Mouse (Mus musculus) intestine, embryonic 16.5 days (tissue): ENCODE results near the gene Nup107. TPM values are rescaled to one million over a fixed set of nuclear protein-coding genes. Genes with fewer than 3 reads are reported as not detected.
A peak's percentile ranks its signal among the peaks of the same experiment; 100 is the strongest.
"Not testable (repeated sequence)": the region's sequence is repeated elsewhere in the genome, so short reads cannot be mapped to it uniquely, and the experiment has no call there.

Source experiments
- ATAC-seq: fragments of 200-750 bp; cut with Nextera tagmentation; 2 replicates; pipeline ENCODE4 v1.8.0; 2017; ENCODE audit warnings: moderate TSS enrichment, moderate library complexity
- H3K27ac ChIP-seq: fragments of 300-500 bp; sonication (generic); 2 replicates; pipeline ENCODE4 v1.5.1; 2014; ENCODE audit warnings: mild to moderate bottlenecking, low read length
- H3K27me3 ChIP-seq: fragments of 300-500 bp; sonication (generic); replicated peaks from 2 replicates; pipeline ENCODE4 v1.6.1; 2014; ENCODE audit warnings: low read length, control low read depth, mixed read lengths; ENCODE audit not compliant: control insufficient read depth, insufficient read depth
- H3K36me3 ChIP-seq: fragments of 300-500 bp; sonication (generic); 2 replicates; pipeline ENCODE4 v1.6.1; 2014; ENCODE audit warnings: low read length, control low read depth; ENCODE audit not compliant: control insufficient read depth, insufficient read depth
- H3K4me1 ChIP-seq: fragments of 300-500 bp; sonication (generic); 2 replicates; pipeline ENCODE4 v1.6.1; 2014; ENCODE audit warnings: low read length, control low read depth, mixed read lengths; ENCODE audit not compliant: control insufficient read depth, insufficient read depth
- H3K4me2 ChIP-seq: fragments of 300-500 bp; sonication (generic); 2 replicates; pipeline ENCODE4 v1.6.1; 2014; ENCODE audit warnings: low read depth, low read length, control low read depth
- H3K4me3 ChIP-seq: fragments of 300-500 bp; sonication (generic); 2 replicates; pipeline ENCODE4 v1.5.1; 2014; ENCODE audit warnings: mild to moderate bottlenecking, low read length
- H3K9ac ChIP-seq: fragments of 300-500 bp; sonication (generic); 2 replicates; pipeline ENCODE4 v1.6.1; 2014; ENCODE audit warnings: low read depth, low read length
- H3K9me3 ChIP-seq: fragments of 300-500 bp; sonication (generic); 2 replicates; pipeline ENCODE4 v1.6.1; 2016; ENCODE audit warnings: low read length, control low read depth; ENCODE audit not compliant: control insufficient read depth
- WGBS: fragments of 180-500 bp; shearing (Covaris S2); extraction: QIAGEN DNeasy Blood & Tissue Kit; methylation state at CpG from one replicate; pipeline ENCODE4 v1.1.7; 2014; 5-methylcytosine and 5-hydroxymethylcytosine counted together
- polyA plus RNA-seq: library from polyadenylated mRNA; unstranded; fragments of >200 nt; fragmentation: Nextera tagmentation; extraction: Ambion mirVana; gene quantifications from 2 replicates; pipeline ENCODE4 v1.2.1, GENCODE M21; 2015

Nup107 gene
- polyA plus RNA-seq, 1 experiment from 2014 or later: 48.8 TPM

- Histone ChIP-seq H3K27ac (no peak overlapping the region), H3K4me3 (no peak overlapping the region), H3K4me2 (no peak overlapping the region), H3K36me3 (peaks cover 28% of the 10 kb centered on the region), H3K4me1 (peaks cover 5% of the 10 kb centered on the region; the same call in 1 of the 2 replicates), H3K9me3 (no peaks in the 10 kb centered on the region), H3K9ac (no peak overlapping the region), H3K27me3 (no peaks in the 10 kb centered on the region)
- WGBS: 91% methylated on average over 14 of the region's 14 CpGs
- ATAC-seq: no peak
Measured at GRCm38 (mm10) chr10:117749787-117750343, 42.6 kb downstream of the Nup107 start.

DNA sequence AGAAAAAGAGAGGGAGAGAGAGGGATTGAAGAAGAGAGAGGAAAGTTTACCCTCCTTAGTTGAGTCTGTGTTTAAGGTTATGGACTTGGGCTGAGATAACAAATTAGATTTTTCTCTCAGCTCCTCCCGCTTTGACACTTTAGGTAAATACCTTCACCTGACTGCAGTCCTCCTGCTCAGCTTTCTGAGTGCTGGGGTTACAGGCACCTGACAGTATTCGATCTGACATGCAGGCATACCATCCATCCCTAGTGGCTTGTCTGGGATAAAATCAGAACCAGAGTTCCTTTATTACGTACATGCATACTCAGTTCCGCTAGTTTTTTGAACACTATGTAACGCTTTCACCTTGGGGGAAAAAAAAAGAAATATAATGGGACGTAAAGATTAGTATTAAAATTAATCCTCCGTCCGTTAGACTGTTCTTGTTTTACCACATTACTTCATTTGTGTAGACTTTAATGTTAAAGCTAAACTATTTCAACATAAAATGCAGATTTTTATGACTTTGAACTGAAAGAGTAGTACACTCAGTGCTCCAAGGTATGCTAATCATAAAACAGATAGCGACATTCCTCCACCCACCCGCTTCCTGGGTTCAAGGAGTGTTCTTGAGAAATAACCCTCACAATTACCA, 43.3 kb downstream of the Nup107 start:
- peaks cover 24% of the 10 kb centered on the region for H3K36me3 ChIP-seq
- H3K4me2 ChIP-seq: no peak overlapping the region
- no peak overlapping the region for H3K27ac ChIP-seq
- H3K27me3 ChIP-seq: no peaks in the 10 kb centered on the region
- H3K9me3 ChIP-seq: no peaks in the 10 kb centered on the region
- no peak for ATAC-seq
- H3K4me1 ChIP-seq: peaks cover 8% of the 10 kb centered on the region; the same call in 1 of the 2 replicates
- WGBS: 96% methylated on average over 10 of the region's 10 CpGs
- no peak overlapping the region for H3K4me3 ChIP-seq
- H3K9ac ChIP-seq: no peak overlapping the region

DNA sequence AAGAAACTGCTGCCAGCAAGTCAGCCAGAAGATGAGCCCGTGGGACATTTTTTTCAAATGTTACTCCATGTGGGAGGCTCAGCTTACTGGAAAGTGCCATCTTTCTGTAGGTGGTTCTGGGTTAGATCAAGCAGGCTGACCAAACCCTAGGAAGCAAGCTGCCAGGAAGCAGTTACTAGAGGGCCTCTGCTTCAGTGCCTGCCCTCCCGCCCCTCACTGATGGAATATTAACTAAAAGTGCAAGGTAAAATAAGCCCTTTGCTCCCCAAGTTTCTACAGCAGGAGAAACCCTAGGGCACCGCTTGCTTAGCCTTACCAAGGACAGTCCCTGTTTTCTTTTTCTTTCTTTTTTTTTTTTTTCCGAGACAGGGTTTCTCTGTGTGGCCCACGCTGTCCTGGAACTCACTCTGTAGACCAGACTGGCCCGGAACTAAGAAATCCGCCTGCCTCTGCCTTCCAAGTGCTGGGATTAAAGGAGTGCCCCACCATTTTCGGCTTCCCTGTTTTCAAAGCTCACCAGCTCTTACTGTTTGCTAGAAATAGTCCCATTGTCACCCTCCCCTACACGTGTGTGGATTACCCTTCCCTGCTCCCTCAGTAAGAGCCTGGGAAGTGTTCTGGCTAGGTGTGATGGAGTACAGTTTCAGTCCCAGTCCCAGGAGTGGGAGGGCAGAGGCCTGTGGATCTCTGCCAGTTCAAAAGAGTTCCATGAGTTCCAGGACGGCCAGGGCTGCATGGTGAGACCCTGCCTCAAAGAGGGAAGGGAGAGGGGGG, 44.0 kb downstream of the Nup107 start:
- ATAC-seq: no peak
- peaks cover 8% of the 10 kb centered on the region; the same call in 1 of the 2 replicates for H3K4me1 ChIP-seq
- H3K9me3 ChIP-seq: no peaks in the 10 kb centered on the region
- H3K36me3 ChIP-seq: peaks cover 24% of the 10 kb centered on the region
- H3K27me3 ChIP-seq: no peaks in the 10 kb centered on the region
- WGBS: 85% methylated on average over 10 of the region's 10 CpGs
- no peak overlapping the region for H3K4me2 ChIP-seq
- no peak overlapping the region for H3K27ac ChIP-seq
- H3K9ac ChIP-seq: no peak overlapping the region
- H3K4me3 ChIP-seq: no peak overlapping the region

GRCm38 (mm10) chr10:117747711-117748110, 44.8 kb downstream of the Nup107 start:
- Histone ChIP-seq H3K36me3 (peaks cover 24% of the 10 kb centered on the region), H3K27ac (no peak overlapping the region)

GRCm38 (mm10) chr10:117746297-117746883, 46.1 kb downstream of the Nup107 start, which contains the start of gene Slc35e3:
TSS of gene Slc35e3 (minus strand) at chr10:117746365.
- 16% methylated on average over 39 of the region's 46 CpGs for WGBS
- no peaks in the 10 kb centered on the region for H3K27me3 ChIP-seq
- peak within 1 kb of the TSS; percentile 73 for H3K27ac ChIP-seq
- H3K4me3 ChIP-seq: peak within 1 kb of the TSS; percentile 62
- H3K9me3 ChIP-seq: no peaks in the 10 kb centered on the region
- peak; percentile 97 for ATAC-seq
- peaks cover 8% of the 10 kb centered on the region; the same call in 1 of the 2 replicates for H3K4me1 ChIP-seq
- peak within 1 kb of the TSS; percentile 71 for H3K9ac ChIP-seq
- peak within 1 kb of the TSS; percentile 81 for H3K4me2 ChIP-seq
- peaks cover 15% of the 10 kb centered on the region for H3K36me3 ChIP-seq

More at GRCm38 (mm10) chr10:117747711-117748110, 44.8 kb downstream of the Nup107 start:
- no peak for ATAC-seq
- Histone ChIP-seq H3K4me3 (no peak overlapping the region), H3K4me1 (peaks cover 8% of the 10 kb centered on the region; the same call in 1 of the 2 replicates), H3K27me3 (no peaks in the 10 kb centered on the region), H3K9me3 (no peaks in the 10 kb centered on the region), H3K4me2 (no peak overlapping the region), H3K9ac (no peak overlapping the region)
- WGBS: 85% methylated on average over 7 of the region's 7 CpGs

DNA sequence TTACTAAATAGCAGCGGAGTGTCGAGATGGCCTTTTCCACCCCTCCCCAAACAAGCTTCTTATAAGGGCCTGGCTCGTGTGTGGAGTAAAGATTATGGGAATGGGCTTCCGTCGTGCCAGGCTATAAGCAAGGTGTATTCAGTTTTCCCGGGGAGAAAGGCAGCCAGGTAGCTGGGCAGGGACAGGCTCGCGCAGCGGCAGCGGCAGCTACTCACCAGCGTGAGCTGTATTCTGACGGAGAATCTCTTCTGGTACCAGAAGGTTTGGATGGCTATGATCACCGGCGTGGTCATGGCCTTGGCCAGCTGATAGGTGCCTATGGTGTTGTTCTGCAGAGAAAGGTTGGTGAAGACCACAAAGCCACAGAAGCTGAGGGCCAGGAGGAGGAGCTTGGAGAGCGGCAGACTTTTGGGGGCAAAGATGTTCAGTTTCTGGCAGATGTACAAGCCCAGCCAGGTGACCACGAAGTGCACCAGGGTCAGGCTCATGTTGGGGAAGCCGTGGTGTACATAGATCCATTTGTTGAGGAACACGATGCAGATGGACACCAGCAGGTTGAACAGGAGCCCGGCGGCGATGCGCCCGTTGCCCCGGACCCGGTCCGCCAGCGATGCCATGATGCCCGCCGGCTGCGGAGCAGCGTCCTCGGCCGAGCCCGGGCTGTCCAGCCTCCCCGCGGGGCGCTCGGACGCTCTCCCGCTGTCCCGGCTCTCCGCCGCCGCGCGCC, 46.8 kb downstream of the Nup107 start:
- H3K27me3 ChIP-seq, H3K4me1 ChIP-seq, H3K9me3 ChIP-seq, H3K27ac ChIP-seq: not testable (repeated sequence)
- WGBS: under 1% methylated on average over 19 of the region's 46 CpGs
- peak overlapping the region; percentile 62 for H3K4me3 ChIP-seq
- peaks cover 12% of the 10 kb centered on the region for H3K36me3 ChIP-seq
- ATAC-seq: peak; percentile 38
- peak overlapping the region; percentile 71 for H3K9ac ChIP-seq
- peak overlapping the region; percentile 81 for H3K4me2 ChIP-seq

- Histone ChIP-seq H3K27me3 (no peaks in the 10 kb centered on the region), H3K9ac (no peak overlapping the region), H3K27ac (no peak overlapping the region), H3K36me3 (peaks cover under 1% of the 10 kb centered on the region), H3K4me3 (no peak overlapping the region), H3K9me3 (no peaks in the 10 kb centered on the region), H3K4me1 (peaks cover 8% of the 10 kb centered on the region; the same call in 1 of the 2 replicates), H3K4me2 (no peak overlapping the region)
- no peak for ATAC-seq
- 67% methylated on average over 4 of the region's 4 CpGs for WGBS
Measured at GRCm38 (mm10) chr10:117743917-117744316, 48.6 kb downstream of the Nup107 start.

DNA sequence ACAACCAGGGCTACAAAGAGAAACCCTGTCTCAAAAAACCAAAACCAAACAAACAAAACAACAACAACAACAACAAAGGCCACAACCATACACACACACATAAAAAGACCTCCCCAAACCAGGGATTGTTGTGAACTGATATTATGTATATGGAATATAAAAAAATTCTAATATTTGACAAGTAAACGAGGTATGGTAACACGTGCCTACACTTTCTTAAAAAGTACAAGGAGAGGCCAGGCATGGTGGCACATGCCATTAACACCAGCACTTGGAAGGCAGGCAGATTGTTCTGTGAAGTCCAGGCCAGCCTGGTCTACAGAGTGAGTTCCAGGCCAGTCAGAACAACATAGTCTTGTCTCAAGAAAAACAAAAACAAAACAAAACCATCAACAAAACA, 49.3 kb downstream of the Nup107 start:
- H3K9me3 ChIP-seq: no peaks in the 10 kb centered on the region
- no peak overlapping the region for H3K27ac ChIP-seq
- ATAC-seq: no peak
- whole genome bisulfite sequencing: 88% methylated on average over 2 of the region's 2 CpGs
- H3K27me3 ChIP-seq: no peaks in the 10 kb centered on the region
- no peaks in the 10 kb centered on the region for H3K36me3 ChIP-seq
- H3K4me3 ChIP-seq: no peak overlapping the region
- peaks cover 8% of the 10 kb centered on the region; the same call in 1 of the 2 replicates for H3K4me1 ChIP-seq
- H3K4me2 ChIP-seq: no peak overlapping the region
- no peak overlapping the region for H3K9ac ChIP-seq
